Mouse (Mus musculus) left cerebral cortex, adult 2 months (tissue): Measurements from ENCODE around the gene Arl15. TPM values are rescaled to one million over a fixed set of nuclear protein-coding genes. Genes with fewer than 3 reads are reported as not detected.

Experiments
- DNase-seq, 2 experiments: peaks; one replicate each; pipeline ENCODE4 v3.0.0; 2021 to 2022; ENCODE audit warnings: low spot score in 2 of 2, mixed read lengths in 1 of 2; ENCODE audit errors: extremely low spot score in 1 of 2
- H3K27ac ChIP-seq: fragments of 200-600 bp; 2 replicates; pipeline ENCODE4 v1.8.1; 2022
- H3K4me3 ChIP-seq: fragments of 200-600 bp; 2 replicates; pipeline ENCODE4 v1.8.1; 2022
- CTCF ChIP-seq: fragments of 200-600 bp; IDR thresholded peaks from 2 replicates; pipeline ENCODE4 v1.8.1; 2022; ENCODE audit warnings: antibody characterized with exemption, mild to moderate bottlenecking, moderate library complexity
- intact Hi-C: fragments of 180-260 bp; cut with DNase I; formaldehyde crosslinking; loops from one replicate; pipeline ENCODE4 v1.15.1; 2025
- total RNA-seq, 2 experiments: library from RNA; stranded (reverse); gene quantifications; 2 replicates each; pipeline ENCODE4 v1.2.3; 2021

Gene Arl15
- total RNA-seq, 2 experiments from 2014 or later: 34.2 to 35.5 TPM

GRCm38 (mm10) chr13:114159634-114160391, 365.5 kb downstream of the Arl15 start:
- intact Hi-C loops: loop anchor here (5.0 kb wide), 1 partner anchor 77 kb away; no protein-coding TSS in a partner anchor
- Histone ChIP-seq H3K4me3 (no peak overlapping the region), H3K27ac (no peak overlapping the region)
- no peak for DNase-seq
- no peak for TF ChIP-seq CTCF

GRCm38 (mm10) chr13:114162753-114163152, 368.4 kb downstream of the Arl15 start:
- intact Hi-C loops: no loop called here
- no peak overlapping the region for H3K4me3 ChIP-seq

DNA sequence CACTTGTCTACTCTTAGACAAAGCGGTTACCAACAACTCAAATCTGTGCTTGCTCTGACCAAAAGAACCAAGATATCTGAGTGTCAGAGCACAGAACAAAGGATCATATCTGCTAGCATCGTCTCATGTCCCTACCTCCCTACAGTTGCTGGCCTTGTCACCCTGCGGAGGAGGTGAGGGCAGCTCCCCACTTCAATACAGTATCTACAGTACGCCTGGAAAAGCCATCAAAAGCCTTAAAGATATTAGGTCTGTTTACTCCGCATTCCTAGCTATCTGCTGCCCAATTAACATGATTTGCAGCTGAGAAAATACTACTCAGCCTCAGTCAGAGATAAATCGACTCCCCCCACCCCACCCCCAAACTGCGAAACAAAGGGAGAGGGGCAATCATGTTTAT, 371.3 kb downstream of the Arl15 start:
- Histone ChIP-seq H3K27ac (no peak overlapping the region), H3K4me3 (no peak overlapping the region)
- intact Hi-C loops: no loop called here
- no peak for DNase-seq
- TF ChIP-seq CTCF: no peak

More at GRCm38 (mm10) chr13:114162753-114163152, 368.4 kb downstream of the Arl15 start:
- no peak for TF ChIP-seq CTCF
- DNase-seq: no peak
- H3K27ac ChIP-seq: no peak overlapping the region

GRCm38 (mm10) chr13:114166439-114167183, 372.3 kb downstream of the Arl15 start:
- H3K27ac ChIP-seq: no peak overlapping the region
- TF ChIP-seq CTCF: no peak
- DNase-seq: no peak
- no peak overlapping the region for H3K4me3 ChIP-seq
- intact Hi-C loops: no loop called here

DNA sequence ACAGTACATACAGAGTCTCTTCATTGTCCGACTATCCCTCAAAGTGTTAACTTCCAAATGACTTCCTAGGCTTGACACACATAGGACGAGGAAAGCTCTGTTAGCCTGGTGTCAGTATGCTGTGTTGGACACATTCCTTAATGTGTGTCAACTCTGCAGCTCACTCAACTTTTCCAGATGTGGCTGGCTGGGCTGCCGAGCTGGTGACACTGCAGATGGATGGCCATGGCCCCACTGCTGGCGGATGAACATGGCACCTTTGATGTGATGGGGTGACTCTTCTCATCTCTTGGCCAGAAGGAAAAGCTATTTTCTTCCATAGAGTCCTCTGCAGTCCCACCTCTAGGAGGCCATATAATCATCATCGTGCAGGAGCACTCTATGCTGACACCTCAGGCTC, 375.8 kb downstream of the Arl15 start:
- DNase-seq: no peak
- intact Hi-C loops: no loop called here
- Histone ChIP-seq H3K4me3 (no peak overlapping the region), H3K27ac (no peak overlapping the region)
- TF ChIP-seq CTCF: no peak

GRCm38 (mm10) chr13:114171465-114171864, 377.2 kb downstream of the Arl15 start:
- intact Hi-C loops: no loop called here

GRCm38 (mm10) chr13:114188107-114188506, 393.8 kb downstream of the Arl15 start:
- DNase-seq: no peak
- H3K4me3 ChIP-seq: no peak overlapping the region
- intact Hi-C loops: no loop called here
- no peak overlapping the region for H3K27ac ChIP-seq
- no peak for TF ChIP-seq CTCF

More at GRCm38 (mm10) chr13:114171465-114171864, 377.2 kb downstream of the Arl15 start:
- Histone ChIP-seq H3K4me3 (no peak overlapping the region), H3K27ac (no peak overlapping the region)
- no peak for TF ChIP-seq CTCF
- DNase-seq: no peak

DNA sequence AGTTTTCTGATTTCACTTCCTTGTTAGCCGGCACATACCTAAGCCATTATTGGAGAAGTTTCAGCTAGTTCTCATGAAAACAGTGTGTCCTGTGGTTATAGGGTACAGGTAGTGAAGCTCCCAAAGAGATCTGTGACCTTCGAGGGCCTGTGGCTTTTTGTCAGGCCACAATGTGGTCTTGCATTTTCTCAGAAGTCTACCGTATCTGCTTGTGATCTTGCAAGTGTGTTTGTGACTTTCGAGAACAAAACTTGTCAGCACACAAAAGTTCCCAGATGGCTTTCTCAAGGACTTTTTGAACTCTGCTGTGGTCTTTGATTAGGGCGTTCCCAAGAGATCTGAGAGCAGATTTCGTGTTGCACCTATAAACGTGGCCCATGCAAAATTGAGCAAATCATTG, 394.5 kb downstream of the Arl15 start:
- Histone ChIP-seq H3K27ac (no peak overlapping the region), H3K4me3 (no peak overlapping the region)
- intact Hi-C loops: no loop called here
- DNase-seq: no peak
- no peak for TF ChIP-seq CTCF

- Histone ChIP-seq H3K4me3 (no peak overlapping the region), H3K27ac (no peak overlapping the region)
- no peak for DNase-seq
- intact Hi-C loops: no loop called here
- TF ChIP-seq CTCF: no peak
These were observed 395.1 kb downstream of the Arl15 start for GRCm38 (mm10) chr13:114189441-114189840.

DNA sequence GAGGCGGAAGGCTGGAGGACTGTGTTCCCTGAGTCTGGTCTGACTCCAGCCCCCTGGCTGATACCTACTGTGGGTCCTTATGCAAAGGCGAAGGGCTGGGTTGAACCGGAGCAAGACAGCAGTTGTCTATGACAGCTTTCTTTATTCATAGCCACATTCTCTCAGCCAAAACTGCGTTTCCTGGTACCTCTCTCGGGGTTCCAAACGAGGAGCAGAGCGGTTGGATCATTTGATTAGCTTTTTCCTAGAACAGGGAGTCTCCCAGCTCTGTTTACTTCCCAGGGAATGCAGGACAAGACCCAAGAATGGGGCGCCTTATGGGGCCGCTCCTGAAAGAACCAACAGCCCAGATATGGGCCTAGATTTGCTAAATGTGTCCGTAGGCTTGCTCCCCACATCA, 396.6 kb downstream of the Arl15 start:
- Histone ChIP-seq H3K4me3 (no peak overlapping the region), H3K27ac (no peak overlapping the region)
- intact Hi-C loops: no loop called here
- no peak for DNase-seq
- no peak for TF ChIP-seq CTCF

DNA sequence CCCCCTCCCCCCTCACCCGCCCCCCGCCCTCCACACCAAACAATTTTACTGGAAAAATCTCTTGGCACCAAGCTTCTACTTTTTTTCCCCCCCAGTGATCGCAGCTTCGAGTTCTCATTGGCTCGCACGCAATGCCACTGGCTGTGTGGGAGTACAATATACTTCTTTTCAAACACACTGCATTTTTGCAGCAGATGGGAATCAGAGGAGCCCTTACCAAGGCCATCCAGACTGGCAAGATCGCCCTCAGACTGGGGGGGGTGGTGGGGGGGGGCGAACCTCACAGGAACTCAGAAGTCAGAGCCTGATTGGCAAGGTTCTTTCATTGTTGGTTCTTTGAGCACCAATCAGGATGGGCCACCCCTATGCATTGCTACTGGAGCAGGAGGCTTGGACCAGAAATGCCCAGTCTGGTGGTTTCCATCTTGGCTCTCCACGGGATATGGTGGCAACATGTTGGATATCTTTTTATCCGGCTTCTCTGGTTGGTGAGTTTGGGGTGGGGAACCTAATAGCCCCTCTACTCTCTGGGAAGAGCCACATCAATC, 404.0 kb downstream of the Arl15 start:
- Histone ChIP-seq H3K27ac (no peak overlapping the region), H3K4me3 (no peak overlapping the region)
- TF ChIP-seq CTCF: no peak
- DNase-seq: no peak
- intact Hi-C loops: no loop called here

GRCm38 (mm10) chr13:114199746-114200145, 405.4 kb downstream of the Arl15 start:
- TF ChIP-seq CTCF: no peak
- no peak for DNase-seq
- H3K4me3 ChIP-seq: no peak overlapping the region
- no peak overlapping the region for H3K27ac ChIP-seq
- intact Hi-C loops: no loop called here
